In genomic region chr19:38836084-38836437, GRCm38 (mm10) we compare ENCODE assay signal across 7 mouse cellular contexts. TPM values are rescaled to one million over a fixed set of nuclear protein-coding genes. Genes with fewer than 3 reads are reported as not detected.
DNase-seq lines count a peak whose midpoint lies in the region; ATAC-seq lines count a peak whose summit lies in the region.

No protein-coding gene starts in this region.

- H3K36me3 ChIP-seq in lung, embryonic 16.5 days (ENCODE audit: control insufficient read depth, insufficient read depth, low read length) = no peaks in the 10 kb centered on the region
- no peaks in the 10 kb centered on the region for H3K36me3 ChIP-seq in forebrain, embryonic 12.5 days (replicated peaks)
- H3K36me3 ChIP-seq in limb, embryonic 13.5 days = no peaks in the 10 kb centered on the region
- H3K36me3 ChIP-seq in stomach, embryonic 14.5 days (ENCODE audit: control insufficient read depth, insufficient read depth, low read length) = no peaks in the 10 kb centered on the region

- H3K9me3 ChIP-seq in lung, embryonic 16.5 days (ENCODE audit: control insufficient read depth, low read length) = no peaks in the 10 kb centered on the region
- H3K9me3 ChIP-seq in forebrain, embryonic 12.5 days = no peaks in the 10 kb centered on the region
- no peaks in the 10 kb centered on the region for H3K9me3 ChIP-seq in limb, embryonic 13.5 days
- H3K9me3 ChIP-seq in stomach, embryonic 14.5 days (ENCODE audit: control insufficient read depth, low read depth, low read length) = no peaks in the 10 kb centered on the region

- WGBS in lung, embryonic 16.5 days = 20% methylated on average over 10 of the region's 10 CpGs
- WGBS in forebrain, embryonic 12.5 days = 26% methylated on average over 10 of the region's 10 CpGs
- 22% methylated on average over 10 of the region's 10 CpGs for WGBS in limb, embryonic 13.5 days
- 22% methylated on average over 10 of the region's 10 CpGs for WGBS in stomach, embryonic 14.5 days

- H3K4me2 ChIP-seq in lung, embryonic 16.5 days (ENCODE audit: low read depth, low read length) = peak overlapping the region; percentile 60
- peak overlapping the region; percentile 59 for H3K4me2 ChIP-seq in forebrain, embryonic 12.5 days
- peak overlapping the region; percentile 71 for H3K4me2 ChIP-seq in limb, embryonic 13.5 days (replicated peaks)
- H3K4me2 ChIP-seq in stomach, embryonic 14.5 days (replicated peaks; ENCODE audit: low read depth, low read length) = peak overlapping the region; percentile 50

- H3K9ac ChIP-seq in lung, embryonic 16.5 days (ENCODE audit: low read length) = peak overlapping the region; percentile 90
- peak overlapping the region; percentile 85; the same call in 1 of the 2 replicates for H3K9ac ChIP-seq in forebrain, embryonic 12.5 days
- peak overlapping the region; percentile 86 for H3K9ac ChIP-seq in limb, embryonic 13.5 days
- H3K9ac ChIP-seq in stomach, embryonic 14.5 days (replicated peaks; ENCODE audit: low read depth, low read length) = peak overlapping the region; percentile 77; the same call in 1 of the 2 replicates

- no peak; the same call in 1 of the 2 replicates for ATAC-seq in lung, embryonic 16.5 days (ENCODE audit: low read depth)
- ATAC-seq in forebrain, embryonic 12.5 days (ENCODE audit: low FRiP score) = no peak
- ATAC-seq in limb, embryonic 13.5 days (ENCODE audit: low FRiP score, low read depth) = no peak
- no peak for ATAC-seq in stomach, embryonic 14.5 days (ENCODE audit: insufficient number of reproducible peaks, insufficient read depth, low FRiP score, low read depth)
- no peak for ATAC-seq in megakaryocyte-erythroid progenitor cell, adult 5-6 weeks (replicated peaks; ENCODE audit: low FRiP score, low TSS enrichment, poor library complexity, severe bottlenecking)

- no peaks in the 10 kb centered on the region for H3K27me3 ChIP-seq in lung, embryonic 16.5 days (ENCODE audit: control insufficient read depth, insufficient read depth, low read depth, low read length)
- H3K27me3 ChIP-seq in forebrain, embryonic 12.5 days = no peaks in the 10 kb centered on the region
- H3K27me3 ChIP-seq in limb, embryonic 13.5 days = no peaks in the 10 kb centered on the region
- no peaks in the 10 kb centered on the region for H3K27me3 ChIP-seq in stomach, embryonic 14.5 days (ENCODE audit: control insufficient read depth, insufficient read depth, low read length)

- H3K27ac ChIP-seq in lung, embryonic 16.5 days (ENCODE audit: low read length) = peak overlapping the region; percentile 9; the same call in 1 of the 2 replicates
- H3K27ac ChIP-seq in forebrain, embryonic 12.5 days = no peak overlapping the region
- H3K27ac ChIP-seq in limb, embryonic 13.5 days = peak overlapping the region; percentile 87; the same call in 1 of the 2 replicates
- H3K27ac ChIP-seq in stomach, embryonic 14.5 days (ENCODE audit: low read length) = peak overlapping the region; percentile 73; the same call in 1 of the 2 replicates

- peak overlapping the region; percentile 85 for H3K4me3 ChIP-seq in lung, embryonic 16.5 days (ENCODE audit: low read length)
- peak overlapping the region; percentile 82 for H3K4me3 ChIP-seq in forebrain, embryonic 12.5 days (replicated peaks)
- H3K4me3 ChIP-seq in limb, embryonic 13.5 days = peak overlapping the region; percentile 81
- peak overlapping the region; percentile 78 for H3K4me3 ChIP-seq in stomach, embryonic 14.5 days (ENCODE audit: low read depth, low read length)

- peaks cover 2% of the 10 kb centered on the region; the same call in 1 of the 2 replicates for H3K4me1 ChIP-seq in lung, embryonic 16.5 days (replicated peaks; ENCODE audit: control insufficient read depth, insufficient read depth, low read length)
- H3K4me1 ChIP-seq in forebrain, embryonic 12.5 days = peaks cover 8% of the 10 kb centered on the region; the same call in 1 of the 2 replicates
- peaks cover 12% of the 10 kb centered on the region for H3K4me1 ChIP-seq in limb, embryonic 13.5 days
- H3K4me1 ChIP-seq in stomach, embryonic 14.5 days (ENCODE audit: control insufficient read depth, insufficient read depth, low read length) = no peaks in the 10 kb centered on the region

- DNase-seq in lung, postnatal 14 days = no peak
- no peak for DNase-seq in cerebellum, postnatal 36 days

RNA-seq across cellular contexts. Expression of gene Tbc1d12, which starts 0.3 kb away (rescaled TPM):
- polyA plus RNA-seq in lung, embryonic 16.5 days (2015; fragmentation: Nextera tagmentation; extraction: Ambion mirVana) = 2.3 and 2.5 TPM in 2 replicates
- 3.8 and 4.1 TPM in 2 replicates for polyA plus RNA-seq in forebrain, embryonic 12.5 days (2016; fragmentation: Nextera tagmentation; extraction: Ambion mirVana)
- 3.1 and 3.3 TPM in 2 replicates for polyA plus RNA-seq in limb, embryonic 13.5 days (2015; fragmentation: Nextera tagmentation; extraction: Ambion mirVana)
- polyA plus RNA-seq in stomach, embryonic 14.5 days (2014; fragmentation: Nextera tagmentation; extraction: Ambion mirVana) = 3.0 and 3.5 TPM in 2 replicates
- 1.9 and 4.3 TPM in 2 replicates for total RNA-seq in megakaryocyte-erythroid progenitor cell, adult 5-6 weeks (2014; fragmentation: Nextera tagmentation)
- 4.2 and 4.5 TPM in 2 replicates for total RNA-seq in megakaryocyte-erythroid progenitor cell, adult 5-6 weeks (2017)

RNA-seq across cellular contexts. Expression of gene Noc3l, which starts 17.0 kb away (rescaled TPM):
- 6.6 and 7.3 TPM in 2 replicates for polyA plus RNA-seq in lung, embryonic 16.5 days (2015; fragmentation: Nextera tagmentation; extraction: Ambion mirVana)
- 9.8 and 11.8 TPM in 2 replicates for polyA plus RNA-seq in forebrain, embryonic 12.5 days (2016; fragmentation: Nextera tagmentation; extraction: Ambion mirVana)
- 8.4 and 8.9 TPM in 2 replicates for polyA plus RNA-seq in limb, embryonic 13.5 days (2015; fragmentation: Nextera tagmentation; extraction: Ambion mirVana)
- 9.2 and 9.3 TPM in 2 replicates for polyA plus RNA-seq in stomach, embryonic 14.5 days (2014; fragmentation: Nextera tagmentation; extraction: Ambion mirVana)
- 24.3 and 34.6 TPM in 2 replicates for total RNA-seq in megakaryocyte-erythroid progenitor cell, adult 5-6 weeks (2014; fragmentation: Nextera tagmentation)
- 60.5 and 71.2 TPM in 2 replicates for total RNA-seq in megakaryocyte-erythroid progenitor cell, adult 5-6 weeks (2017)
